Mouse (Mus musculus) ES-Bruce4 (cell line): ENCODE measurements around the gene Slc9a9. TPM values are rescaled to one million over a fixed set of nuclear protein-coding genes. Genes with fewer than 3 reads are reported as not detected.

Experiments
- H3K27ac ChIP-seq: 2 replicates; pipeline ENCODE4 v1.5.1; 2012; ENCODE audit warnings: low read length, inconsistent platforms; ENCODE audit not compliant: insufficient read depth
- H3K27me3 ChIP-seq: 2 replicates; pipeline ENCODE4 v1.6.1; 2012; ENCODE audit warnings: mild to moderate bottlenecking, low read length, inconsistent platforms; ENCODE audit not compliant: control insufficient read depth, poor library complexity, insufficient read depth, severe bottlenecking
- H3K36me3 ChIP-seq: 2 replicates; pipeline ENCODE4 v1.6.1; 2012; ENCODE audit warnings: inconsistent platforms, mild to moderate bottlenecking, low read length, moderate library complexity; ENCODE audit not compliant: control insufficient read depth, poor library complexity, insufficient read depth, severe bottlenecking
- H3K4me1 ChIP-seq: one replicate; pipeline ENCODE4 v1.8.1; 2011; ENCODE audit warnings: low read length; ENCODE audit not compliant: control insufficient read depth, insufficient read depth
- H3K4me3 ChIP-seq: 2 replicates; pipeline ENCODE4 v1.5.1; 2011; ENCODE audit warnings: low read depth, mild to moderate bottlenecking, low read length
- H3K9ac ChIP-seq: 2 replicates; pipeline ENCODE4 v1.6.1; 2012; ENCODE audit warnings: low read depth, mild to moderate bottlenecking, inconsistent platforms; ENCODE audit not compliant: poor library complexity, severe bottlenecking
- H3K9me3 ChIP-seq: replicated peaks from 2 replicates; pipeline ENCODE4 v1.6.1; 2012; ENCODE audit warnings: mild to moderate bottlenecking, low read length, inconsistent platforms; ENCODE audit not compliant: control insufficient read depth, poor library complexity, insufficient read depth, severe bottlenecking
- CTCF ChIP-seq: IDR thresholded peaks from one replicate; pipeline ENCODE4 v1.8.1; 2011; ENCODE audit warnings: low read depth, low read length
- EP300 ChIP-seq: IDR thresholded peaks from 2 replicates; pipeline ENCODE4 v1.6.1; 2011; ENCODE audit warnings: low read depth, low read length; ENCODE audit not compliant: insufficient read depth
- POLR2A ChIP-seq: IDR thresholded peaks from one replicate; pipeline ENCODE4 v1.8.1; 2011; ENCODE audit warnings: low read length; ENCODE audit not compliant: insufficient read depth
- polyA plus RNA-seq: library from polyadenylated mRNA; stranded (reverse); fragments of >200 nt; gene quantifications from 2 replicates; pipeline ENCODE4 v1.2.4, GENCODE M21; 2011; ENCODE audit warnings: low read depth; ENCODE audit not compliant: missing spikeins, insufficient read depth, insufficient read length

Slc9a9 gene
- polyA plus RNA-seq, 1 experiment, result not detected

DNA sequence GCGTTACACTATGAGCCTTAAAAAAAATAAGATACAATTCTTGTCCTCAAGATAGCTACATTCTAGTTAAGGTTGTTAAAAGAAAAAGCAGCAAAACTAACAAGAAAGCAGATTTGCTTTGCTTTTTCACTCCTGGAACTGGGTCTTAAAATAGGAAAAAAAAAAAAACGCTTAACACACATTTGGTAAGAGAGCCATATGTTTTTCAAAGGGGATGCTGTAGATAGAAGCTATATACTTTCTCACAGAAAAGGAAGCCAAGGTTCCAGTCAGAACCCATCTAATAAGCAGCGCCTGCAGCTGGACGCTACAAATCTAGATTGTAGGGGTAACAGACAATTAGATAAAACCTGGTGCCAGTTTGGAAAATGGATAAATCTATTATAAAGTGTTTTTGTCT is 386.1 kb downstream of the Slc9a9 start:
- Histone ChIP-seq H3K4me1 (no peaks in the 10 kb centered on the region), H3K27ac (no peak overlapping the region), H3K27me3 (no peaks in the 10 kb centered on the region), H3K36me3 (no peaks in the 10 kb centered on the region), H3K4me3 (no peak overlapping the region), H3K9ac (no peak overlapping the region), H3K9me3 (no peaks in the 10 kb centered on the region)
- TF ChIP-seq POLR2A (no peak), CTCF (no peak), EP300 (no peak)

- no peak overlapping the region for H3K4me3 ChIP-seq
- H3K27me3 ChIP-seq, result no peaks in the 10 kb centered on the region
- H3K36me3 ChIP-seq, result no peaks in the 10 kb centered on the region
- no peak overlapping the region for H3K27ac ChIP-seq
- no peak overlapping the region for H3K9ac ChIP-seq
- no peak for TF ChIP-seq CTCF
- TF ChIP-seq EP300, result no peak
- no peak for TF ChIP-seq POLR2A
- no peaks in the 10 kb centered on the region for H3K4me1 ChIP-seq
- no peaks in the 10 kb centered on the region for H3K9me3 ChIP-seq
Observed at GRCm38 (mm10) chr9:95060702-95061101, 391.0 kb downstream of the Slc9a9 start.

DNA sequence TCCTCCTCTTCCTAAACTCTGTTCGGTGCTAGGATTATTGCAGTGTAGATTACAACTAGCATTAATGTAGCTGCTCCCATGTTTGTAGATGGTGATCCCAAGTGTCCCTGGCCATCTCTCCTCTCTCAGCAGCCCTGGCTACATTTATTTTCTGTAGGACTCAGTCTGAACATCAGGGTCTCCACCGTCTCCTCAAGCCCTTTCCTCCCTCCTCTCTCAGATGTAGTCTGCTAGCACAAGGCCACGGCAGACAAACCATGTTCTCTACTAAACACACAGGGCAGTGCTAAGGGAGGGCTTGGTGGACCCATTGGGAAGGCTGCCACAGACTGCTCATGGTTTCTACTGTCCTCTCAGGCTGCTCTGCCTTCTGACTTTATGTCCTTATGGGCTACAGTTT is 397.3 kb downstream of the Slc9a9 start:
- no peak overlapping the region for H3K4me3 ChIP-seq
- no peak overlapping the region for H3K27ac ChIP-seq
- no peak for TF ChIP-seq CTCF
- TF ChIP-seq EP300, result no peak
- no peak for TF ChIP-seq POLR2A
- H3K9ac ChIP-seq, result no peak overlapping the region
- no peaks in the 10 kb centered on the region for H3K4me1 ChIP-seq
- no peaks in the 10 kb centered on the region for H3K27me3 ChIP-seq
- no peaks in the 10 kb centered on the region for H3K36me3 ChIP-seq
- no peaks in the 10 kb centered on the region for H3K9me3 ChIP-seq

GRCm38 (mm10) chr9:95068466-95068865 is 398.8 kb downstream of the Slc9a9 start:
- Histone ChIP-seq H3K36me3 (no peaks in the 10 kb centered on the region), H3K4me1 (no peaks in the 10 kb centered on the region), H3K27ac (no peak overlapping the region), H3K9ac (no peak overlapping the region), H3K4me3 (no peak overlapping the region), H3K27me3 (no peaks in the 10 kb centered on the region), H3K9me3 (no peaks in the 10 kb centered on the region)
- no peak for TF ChIP-seq EP300
- no peak for TF ChIP-seq CTCF
- no peak for TF ChIP-seq POLR2A

DNA sequence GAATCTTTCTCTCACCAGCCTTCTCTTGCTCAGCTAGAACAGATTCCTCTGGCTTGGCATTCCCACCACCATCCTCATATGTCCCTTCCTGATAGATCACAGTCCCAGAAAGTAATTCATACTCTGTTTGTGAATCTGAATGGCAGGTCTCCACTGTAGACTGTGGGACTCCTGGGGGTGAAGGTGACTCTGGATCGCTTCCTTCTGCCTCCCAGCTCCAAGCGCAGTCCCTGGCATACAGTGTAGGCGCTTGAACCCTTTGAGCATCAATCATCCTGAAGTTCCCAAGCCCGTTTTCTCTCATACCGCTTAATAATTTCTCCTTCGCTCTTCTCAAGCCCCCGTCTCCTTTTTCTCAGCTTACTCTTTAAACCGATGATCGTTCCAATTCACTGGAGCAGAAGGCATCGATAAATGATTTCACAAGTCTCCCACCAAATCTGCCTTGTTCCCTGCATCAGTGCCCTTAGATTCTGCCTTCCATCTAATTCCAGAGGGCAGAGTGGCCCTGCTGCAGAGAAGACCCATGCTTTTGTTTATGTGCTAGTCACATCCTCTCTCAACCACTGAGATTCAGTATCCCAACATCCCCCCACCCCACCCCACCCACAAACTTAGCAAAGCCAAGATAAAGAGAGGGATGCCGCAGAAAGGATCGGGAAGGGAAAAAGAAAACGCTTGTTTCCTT is 401.3 kb downstream of the Slc9a9 start:
- H3K27ac ChIP-seq, result no peak overlapping the region

GRCm38 (mm10) chr9:95072450-95072955 is 402.8 kb downstream of the Slc9a9 start:
- H3K27me3 ChIP-seq, result no peaks in the 10 kb centered on the region
- H3K36me3 ChIP-seq, result no peaks in the 10 kb centered on the region
- H3K4me1 ChIP-seq, result no peaks in the 10 kb centered on the region
- no peak overlapping the region for H3K27ac ChIP-seq
- H3K9me3 ChIP-seq, result no peaks in the 10 kb centered on the region
- H3K9ac ChIP-seq, result no peak overlapping the region
- TF ChIP-seq CTCF (no peak), EP300 (no peak), POLR2A (no peak)
- H3K4me3 ChIP-seq, result no peak overlapping the region

More for the DNA sequence above, 401.3 kb downstream of the Slc9a9 start:
- Histone ChIP-seq H3K4me1 (no peaks in the 10 kb centered on the region), H3K9ac (no peak overlapping the region), H3K36me3 (no peaks in the 10 kb centered on the region), H3K27me3 (no peaks in the 10 kb centered on the region), H3K4me3 (no peak overlapping the region), H3K9me3 (no peaks in the 10 kb centered on the region)
- TF ChIP-seq CTCF (no peak), POLR2A (no peak), EP300 (no peak)
